Mouse (Mus musculus): ENCODE data around the gene Fgfr2. TPM values are rescaled to one million over a fixed set of nuclear protein-coding genes. Genes with fewer than 3 reads are reported as not detected.
"Not testable (repeated sequence)": the region's sequence is repeated elsewhere in the genome, so short reads cannot be mapped to it uniquely, and the experiment has no call there.

Fgfr2 gene
- total RNA-seq, 2 experiments from 2014 or later, result 27.3 to 32.7 TPM

DNA sequence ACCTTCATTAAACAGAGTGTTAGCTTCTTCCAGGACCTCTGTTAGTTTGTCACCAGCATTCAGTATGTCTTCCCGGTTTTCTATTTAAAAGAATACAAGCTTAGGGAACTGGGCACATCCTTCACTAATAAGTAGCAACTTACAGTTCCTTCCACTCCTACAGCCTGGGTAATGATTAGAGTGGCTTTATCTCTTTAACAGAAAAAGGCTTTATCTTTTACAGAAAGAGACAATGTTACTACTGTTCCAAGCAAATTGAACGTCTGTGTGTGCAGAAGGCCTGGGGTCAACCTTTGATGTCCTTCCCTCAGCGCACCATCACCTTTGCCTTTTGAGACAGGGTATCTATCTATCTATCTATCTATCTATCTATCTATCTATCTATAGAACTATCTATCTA, 2577.3 kb downstream of the Fgfr2 start:
- intact Hi-C loops (cut with DNase I), result loop anchor here (10.0 kb wide), 1 partner anchor 369 kb away; no protein-coding TSS in a partner anchor
- no peak for DNase-seq (ENCODE audit: low spot score in 2 of 2)

GRCm38 (mm10) chr7:130545401-130545800, 2577.7 kb downstream of the Fgfr2 start:
- intact Hi-C loops (cut with DNase I), result loop anchor here (10.0 kb wide), 1 partner anchor 369 kb away; no protein-coding TSS in a partner anchor
- no peak for DNase-seq (ENCODE audit: low spot score in 2 of 2)

- no peak for DNase-seq (ENCODE audit: low spot score in 2 of 2)
- intact Hi-C loops (cut with DNase I), result loop anchor here (10.0 kb wide), 1 partner anchor 372 kb away; no protein-coding TSS in a partner anchor
Observed at GRCm38 (mm10) chr7:130543181-130543580, 2580.0 kb downstream of the Fgfr2 start.

DNA sequence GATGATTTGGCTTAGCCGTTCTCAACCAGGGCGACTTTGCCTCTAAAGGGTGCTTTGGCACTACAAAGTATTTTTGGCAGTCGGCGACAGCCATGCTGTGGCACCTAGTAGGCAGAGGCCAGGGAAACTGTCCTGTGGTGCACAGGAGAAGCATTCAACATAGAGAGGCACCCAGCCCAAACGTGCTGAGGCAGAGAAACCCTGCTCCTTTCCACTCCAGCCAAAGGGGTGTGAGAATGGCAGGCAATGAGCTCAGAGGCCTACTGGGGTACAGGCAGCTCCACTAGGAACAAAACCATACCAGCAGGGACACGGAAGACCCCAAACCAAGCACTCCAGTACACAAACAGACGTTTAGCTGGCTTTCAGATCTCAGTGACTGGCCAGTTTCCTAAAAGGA, 2583.0 kb downstream of the Fgfr2 start:
- no peak for DNase-seq (ENCODE audit: low spot score in 2 of 2)
- intact Hi-C loops (cut with DNase I), result loop anchor here (10.0 kb wide), 1 partner anchor 375 kb away; no protein-coding TSS in a partner anchor

DNA sequence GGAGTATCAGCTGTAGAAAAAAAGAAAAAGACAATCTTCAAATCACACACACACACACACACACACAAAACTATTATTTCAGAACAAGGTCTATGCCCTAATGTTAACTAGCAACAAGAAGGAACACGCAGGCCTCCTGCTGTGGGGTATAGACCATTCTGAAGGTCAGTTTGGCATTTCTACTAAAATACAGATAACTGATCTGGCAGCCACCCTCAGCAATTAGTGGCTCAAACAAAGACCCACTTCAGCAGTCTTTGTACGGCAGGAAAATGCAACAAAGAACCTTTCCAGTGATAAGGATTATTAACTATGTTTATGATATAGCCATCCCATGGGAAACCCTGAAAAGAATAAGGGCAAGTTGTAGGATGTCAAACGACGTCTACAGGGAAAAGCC, 2586.1 kb downstream of the Fgfr2 start:
- intact Hi-C loops (cut with DNase I), result no loop called here
- no peak for DNase-seq (ENCODE audit: low spot score in 2 of 2)

- intact Hi-C loops (cut with DNase I), result no loop called here
Observed at GRCm38 (mm10) chr7:130535174-130535573, 2588.0 kb downstream of the Fgfr2 start.

GRCm38 (mm10) chr7:130533316-130534260, 2589.6 kb downstream of the Fgfr2 start:
- peak; percentile 79 to 92 for DNase-seq (ENCODE audit: low spot score in 2 of 2)
- intact Hi-C loops (cut with DNase I), result loop anchor here (2.0 to 5.0 kb wide), 2 partner anchors 229 to 886 kb away; no protein-coding TSS in a partner anchor

More at GRCm38 (mm10) chr7:130535174-130535573, 2588.0 kb downstream of the Fgfr2 start:
- no peak for DNase-seq (ENCODE audit: low spot score in 2 of 2)

DNA sequence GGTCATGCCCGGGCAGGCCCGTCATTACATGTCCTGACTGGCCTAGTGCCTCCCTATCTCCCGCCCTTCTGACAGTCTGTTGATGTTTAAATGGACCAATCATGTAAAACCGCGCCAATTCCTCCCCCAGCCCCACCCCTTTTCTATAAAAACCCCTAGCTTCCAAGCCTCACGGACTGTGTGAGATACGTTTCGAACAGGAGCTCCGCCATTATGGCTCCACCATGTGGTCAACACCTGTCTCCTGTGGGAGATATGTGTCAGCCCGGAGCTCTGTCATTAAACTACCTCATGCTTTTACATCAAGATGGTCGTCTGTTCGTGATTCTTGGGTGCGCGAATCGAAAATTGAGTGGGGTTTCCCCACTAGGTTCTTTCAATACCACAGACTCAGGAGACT, 2592.0 kb downstream of the Fgfr2 start:
- DNase-seq (ENCODE audit: low spot score in 2 of 2), result not testable (repeated sequence)
- intact Hi-C loops (cut with DNase I), result loop anchor here (5.0 kb wide), 1 partner anchor 884 kb away; no protein-coding TSS in a partner anchor

DNA sequence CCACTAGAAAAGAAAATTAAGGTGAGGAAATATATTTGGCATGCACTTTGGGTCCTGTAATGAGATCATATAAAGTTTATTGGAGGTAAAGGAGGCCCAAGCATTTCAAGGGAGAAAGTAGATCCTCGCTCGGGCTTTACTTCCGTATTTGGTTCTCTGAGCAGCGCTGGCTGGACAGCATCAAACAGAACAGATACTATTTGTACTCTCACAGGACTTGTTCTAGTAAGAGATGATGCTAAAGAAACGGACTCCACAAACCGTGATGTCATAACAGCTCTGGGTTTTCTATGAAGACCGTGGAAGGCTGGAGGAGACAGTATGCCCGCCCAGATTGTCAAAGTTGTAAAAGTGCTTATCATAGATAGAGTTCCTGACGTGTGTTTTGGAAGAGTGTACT, 2595.8 kb downstream of the Fgfr2 start:
- no peak for DNase-seq (ENCODE audit: low spot score in 2 of 2)
- intact Hi-C loops (cut with DNase I), result no loop called here

GRCm38 (mm10) chr7:130523451-130523850, 2599.7 kb downstream of the Fgfr2 start:
- intact Hi-C loops (cut with DNase I), result no loop called here
- no peak for DNase-seq (ENCODE audit: low spot score in 2 of 2)

DNA sequence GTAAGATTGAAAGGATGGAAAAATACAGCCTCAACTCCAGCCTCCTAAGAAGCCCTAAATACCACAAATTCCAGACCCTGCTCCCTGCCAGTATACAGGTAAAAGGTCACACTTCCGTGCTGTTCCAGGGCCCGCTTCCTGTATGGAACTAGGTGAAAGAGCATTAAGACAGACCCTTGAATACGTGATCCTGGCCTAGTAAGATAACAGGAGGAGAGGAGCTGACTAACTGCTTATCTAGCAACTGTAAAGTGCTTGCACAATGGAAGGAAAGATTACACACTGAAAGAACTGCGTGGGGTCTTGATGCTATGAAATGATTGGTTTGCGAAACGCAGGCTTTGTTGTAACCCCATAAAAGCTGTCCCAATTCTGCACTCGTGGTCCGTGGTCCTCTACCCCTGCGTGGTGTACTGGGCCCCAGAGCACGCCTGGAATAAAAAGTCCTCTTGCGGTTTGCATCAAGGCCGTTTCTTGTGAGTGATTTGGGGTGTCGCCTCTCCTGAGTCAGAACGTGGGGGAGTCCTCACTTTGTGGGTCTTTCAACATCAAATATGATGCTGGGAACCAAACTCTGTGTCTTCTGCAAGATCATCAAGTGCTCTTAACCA, 2602.2 kb downstream of the Fgfr2 start:
- DNase-seq (ENCODE audit: low spot score in 2 of 2), result no peak
- intact Hi-C loops (cut with DNase I), result no loop called here

- intact Hi-C loops (cut with DNase I), result no loop called here
Observed at GRCm38 (mm10) chr7:130520049-130520425, 2603.1 kb downstream of the Fgfr2 start, which contains the start of gene Ate1. TSS of gene Ate1 (minus strand) at chr7:130520369.

GRCm38 (mm10) chr7:130519096-130520048, 2603.8 kb downstream of the Fgfr2 start:
- peak; percentile 97 to 99 for DNase-seq (ENCODE audit: low spot score in 2 of 2)
- intact Hi-C loops (cut with DNase I), result loop anchor here (5.0 kb wide), 1 partner anchor 867 kb away; no protein-coding TSS in a partner anchor

More at GRCm38 (mm10) chr7:130520049-130520425, 2603.1 kb downstream of the Fgfr2 start, which contains the start of gene Ate1:
- DNase-seq (ENCODE audit: low spot score in 2 of 2), result no peak

GRCm38 (mm10) chr7:130518213-130519095, 2604.7 kb downstream of the Fgfr2 start:
- DNase-seq (ENCODE audit: low spot score in 2 of 2), result no peak
- intact Hi-C loops (cut with DNase I), result loop anchor here (5.0 kb wide), 1 partner anchor 866 kb away; no protein-coding TSS in a partner anchor

- DNase-seq (ENCODE audit: low spot score in 2 of 2), result no peak
- intact Hi-C loops (cut with DNase I), result no loop called here
Observed at GRCm38 (mm10) chr7:130510243-130510642, 2612.9 kb downstream of the Fgfr2 start.

GRCm38 (mm10) chr7:130503006-130503405, 2620.1 kb downstream of the Fgfr2 start:
- no peak for DNase-seq (ENCODE audit: low spot score in 2 of 2)
- intact Hi-C loops (cut with DNase I), result no loop called here

DNA sequence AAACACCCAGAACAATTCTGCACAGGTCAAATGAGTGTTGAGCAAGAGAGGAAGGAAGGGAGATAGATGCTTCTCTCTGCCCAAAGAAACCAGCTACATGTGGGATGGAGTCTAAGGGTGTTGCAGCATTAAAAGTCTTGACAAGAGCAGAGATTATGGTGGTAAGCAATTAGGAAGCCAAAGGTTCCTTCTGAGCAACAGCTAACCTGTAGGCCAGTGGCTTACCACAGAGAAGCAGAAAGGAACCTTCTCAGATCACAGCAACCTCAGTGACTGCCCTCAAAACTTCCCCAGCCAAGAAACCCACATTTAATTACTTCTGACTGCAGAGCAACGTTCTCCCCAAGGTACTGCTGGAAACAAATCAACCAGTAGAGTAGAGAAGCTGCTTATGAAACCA, 2621.7 kb downstream of the Fgfr2 start:
- intact Hi-C loops (cut with DNase I), result no loop called here
- no peak for DNase-seq (ENCODE audit: low spot score in 2 of 2)

GRCm38 (mm10) chr7:130493346-130493745, 2629.8 kb downstream of the Fgfr2 start:
- no peak for DNase-seq (ENCODE audit: low spot score in 2 of 2)
- intact Hi-C loops (cut with DNase I), result no loop called here
